Mouse (Mus musculus) embryonic fibroblast, embryonic 13.5 days (primary cell): ENCODE results near the gene Gm20388.

ENCODE experiments used
- CTCF ChIP-seq: IDR thresholded peaks from 2 replicates; pipeline ENCODE4 v1.5.1; 2011; ENCODE audit warnings: mild to moderate bottlenecking, control low read depth, low read length, moderate library complexity, borderline replicate concordance; ENCODE audit not compliant: insufficient read depth
- POLR2A ChIP-seq: IDR thresholded peaks from 2 replicates; pipeline ENCODE4 v1.6.1; 2011; ENCODE audit warnings: low read depth, mild to moderate bottlenecking, control low read depth, low read length, moderate library complexity

DNA sequence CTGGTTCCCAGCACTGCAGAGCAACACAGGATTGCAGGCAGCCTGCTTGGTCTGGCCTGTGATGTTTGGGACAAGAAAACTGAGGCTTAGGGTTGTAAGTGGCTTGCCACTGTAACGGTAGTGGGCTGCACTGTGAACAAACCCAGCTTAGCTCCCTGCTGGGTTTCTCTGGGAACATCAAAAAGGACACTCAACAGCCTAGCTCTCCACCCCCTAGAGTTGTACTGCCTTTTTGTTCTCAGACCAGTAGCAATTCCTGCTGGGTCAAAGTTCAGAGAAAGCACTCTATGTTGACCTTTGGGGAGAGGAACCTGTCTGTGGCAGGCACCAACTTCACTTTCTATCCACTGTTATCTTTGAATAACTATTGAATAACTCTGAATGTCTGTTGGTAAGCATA lies 3423.8 kb downstream of the Gm20388 start:
- TF ChIP-seq CTCF (no peak), POLR2A (no peak)
